Mouse (Mus musculus) intestine, postnatal 0 days (tissue): Measurements from ENCODE around the gene Thrap3. TPM values are rescaled to one million over a fixed set of nuclear protein-coding genes. Genes with fewer than 3 reads are reported as not detected.

Experiments used
- ATAC-seq: fragments of 200-750 bp; cut with Nextera tagmentation; 2 replicates; pipeline ENCODE4 v1.8.0; 2017; ENCODE audit warnings: mild to moderate bottlenecking, moderate TSS enrichment, moderate library complexity
- H3K27ac ChIP-seq: fragments of 300-500 bp; sonication (generic); 2 replicates; pipeline ENCODE4 v1.5.1; 2014; ENCODE audit warnings: mild to moderate bottlenecking, low read depth, low read length, moderate library complexity
- H3K27me3 ChIP-seq: fragments of 300-500 bp; sonication (generic); replicated peaks from 2 replicates; pipeline ENCODE4 v1.6.1; 2014; ENCODE audit warnings: low read length, mixed read lengths; ENCODE audit not compliant: control insufficient read depth, insufficient read depth
- H3K36me3 ChIP-seq: fragments of 300-500 bp; sonication (generic); 2 replicates; pipeline ENCODE4 v1.6.1; 2014; ENCODE audit warnings: mild to moderate bottlenecking, moderate library complexity; ENCODE audit not compliant: control insufficient read depth, insufficient read depth
- H3K4me1 ChIP-seq: fragments of 300-500 bp; sonication (generic); replicated peaks from 2 replicates; pipeline ENCODE4 v1.6.1; 2014; ENCODE audit warnings: antibody characterized with exemption, low read length, mixed read lengths; ENCODE audit not compliant: control insufficient read depth, insufficient read depth
- H3K4me2 ChIP-seq: fragments of 300-500 bp; sonication (generic); replicated peaks from 2 replicates; pipeline ENCODE4 v1.6.1; 2014; ENCODE audit warnings: low read depth, mild to moderate bottlenecking, moderate library complexity
- H3K4me3 ChIP-seq: fragments of 300-500 bp; sonication (generic); 2 replicates; pipeline ENCODE4 v1.5.1; 2014; ENCODE audit warnings: low read depth, low read length
- H3K9ac ChIP-seq: fragments of 300-500 bp; sonication (generic); 2 replicates; pipeline ENCODE4 v1.6.1; 2014; ENCODE audit warnings: mild to moderate bottlenecking, low read depth, low read length
- H3K9me3 ChIP-seq: fragments of 300-500 bp; sonication (generic); 2 replicates; pipeline ENCODE4 v1.6.1; 2016; ENCODE audit warnings: mixed run types; ENCODE audit not compliant: control insufficient read depth
- CTCF ChIP-seq: sonication (generic); IDR thresholded peaks from 2 replicates; pipeline ENCODE4 v1.5.1; 2016; ENCODE audit warnings: low read depth, mild to moderate bottlenecking, control low read depth, antibody characterized with exemption, moderate library complexity
- WGBS: fragments of 180-500 bp; shearing (Covaris S2); extraction: QIAGEN DNeasy Blood & Tissue Kit; methylation state at CpG from one replicate; pipeline ENCODE4 v1.1.7; 2014; 5-methylcytosine and 5-hydroxymethylcytosine counted together
- polyA plus RNA-seq: library from polyadenylated mRNA; unstranded; fragments of >200 nt; fragmentation: Nextera tagmentation; extraction: Ambion mirVana; gene quantifications from 2 replicates; pipeline ENCODE4 v1.2.1, GENCODE M21; 2015

Gene Thrap3
- polyA plus RNA-seq, 1 experiment from 2014 or later: 56.7 TPM

DNA sequence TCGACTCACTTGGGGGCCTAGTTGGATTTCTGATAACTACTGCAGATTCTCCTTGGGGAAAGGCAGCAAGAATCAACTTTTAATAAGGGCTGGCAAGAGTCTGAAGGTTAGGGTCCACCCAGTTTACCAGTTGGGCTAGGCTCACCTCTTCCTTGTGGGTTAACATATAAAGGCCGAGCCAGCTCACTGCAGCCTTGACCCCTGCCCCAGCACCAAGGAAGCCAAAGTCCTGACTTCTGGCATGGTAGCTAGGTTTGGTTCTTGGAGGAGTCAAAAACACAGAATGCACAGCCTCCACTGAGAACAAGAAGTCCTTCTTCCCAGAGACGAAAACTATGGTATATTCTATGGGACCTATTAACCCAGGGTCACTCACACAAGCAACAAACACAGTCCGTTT is 38.9 kb downstream of the Thrap3 start:
- H3K36me3 ChIP-seq: peaks cover 31% of the 10 kb centered on the region
- H3K27ac ChIP-seq: peak overlapping the region; percentile 99
- ATAC-seq: peak; percentile 34
- no peaks in the 10 kb centered on the region for H3K27me3 ChIP-seq
- no peak overlapping the region for H3K4me3 ChIP-seq
- WGBS: 40% methylated on average over 4 of the region's 4 CpGs
- H3K9ac ChIP-seq: no peak overlapping the region; the same call in 1 of the 2 replicates
- peak overlapping the region; percentile 99 for H3K4me2 ChIP-seq
- TF ChIP-seq CTCF: no peak
- no peaks in the 10 kb centered on the region for H3K9me3 ChIP-seq
- no peaks in the 10 kb centered on the region; the same call in 1 of the 2 replicates for H3K4me1 ChIP-seq

DNA sequence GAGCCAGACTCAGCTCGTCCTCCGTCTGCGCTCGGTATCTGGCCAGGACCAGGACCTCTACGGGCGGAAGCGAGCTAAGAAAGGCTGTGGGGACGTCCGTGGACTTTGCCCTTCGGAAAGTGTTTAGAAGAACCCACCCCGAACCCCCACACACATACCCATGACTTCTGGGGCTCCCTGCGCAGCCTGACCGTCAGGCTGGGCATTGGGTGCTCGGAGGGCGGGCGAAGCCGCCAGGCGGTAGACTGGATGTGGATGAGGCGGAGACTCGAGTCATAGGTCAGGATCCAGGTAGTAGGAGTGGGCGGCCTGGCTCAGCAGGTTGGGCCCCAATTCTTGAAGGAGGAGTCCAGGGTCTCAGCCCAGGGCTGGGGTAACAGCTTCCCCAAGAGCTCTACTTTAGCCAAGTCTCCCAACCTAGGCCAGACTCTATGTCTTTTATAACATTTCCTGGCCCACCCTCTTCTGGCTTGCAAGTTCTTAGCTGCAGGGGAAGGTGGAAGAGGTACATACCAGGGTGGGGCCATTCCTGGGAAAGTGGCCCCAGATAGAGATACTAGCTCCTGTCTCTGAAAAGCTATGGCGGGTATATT is 39.4 kb downstream of the Thrap3 start, which contains the start of gene Sh3d21:
TSS of gene Sh3d21 (minus strand) at position 425 of the 593 bp plus-strand sequence.
- no peak for TF ChIP-seq CTCF
- peak within 1 kb of the TSS; percentile 99 for H3K4me2 ChIP-seq

DNA sequence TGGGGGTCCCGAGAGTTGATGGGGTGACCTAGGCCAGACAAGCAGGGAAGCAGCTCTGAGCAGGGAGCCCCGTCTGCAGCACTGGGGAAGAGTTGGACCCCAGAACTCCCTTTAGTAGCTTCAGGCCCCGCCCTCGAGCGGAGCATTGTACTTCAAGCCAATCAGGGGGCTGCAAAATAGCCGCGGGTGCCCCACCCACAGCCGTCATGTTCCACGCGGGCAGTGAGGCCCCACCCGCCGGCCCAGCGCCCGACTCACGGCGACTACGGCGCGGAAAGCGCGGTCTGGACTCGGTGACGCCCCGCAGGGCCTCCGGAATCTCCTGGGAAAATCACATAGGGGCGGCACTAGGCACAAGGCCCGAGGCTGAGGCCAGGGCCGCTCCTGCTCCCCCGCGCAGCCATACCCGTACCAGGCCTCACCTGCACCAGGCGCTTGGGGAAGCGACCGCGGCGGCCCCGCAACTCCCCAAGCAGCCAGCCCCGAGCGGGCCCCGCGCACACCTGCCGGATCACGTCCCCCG is 40.0 kb downstream of the Thrap3 start:
- WGBS: under 1% methylated on average over 44 of the region's 44 CpGs
- ATAC-seq: peak; percentile 91
- no peak for TF ChIP-seq CTCF
- no peaks in the 10 kb centered on the region for H3K27me3 ChIP-seq
- H3K4me3 ChIP-seq: peak overlapping the region; percentile 69
- peak overlapping the region; percentile 99 for H3K4me2 ChIP-seq
- H3K27ac ChIP-seq: peak overlapping the region; percentile 99
- peaks cover 22% of the 10 kb centered on the region for H3K36me3 ChIP-seq
- peak overlapping the region; percentile 87 for H3K9ac ChIP-seq
- no peaks in the 10 kb centered on the region; the same call in 1 of the 2 replicates for H3K4me1 ChIP-seq
- no peaks in the 10 kb centered on the region for H3K9me3 ChIP-seq

More for the DNA sequence above, 39.4 kb downstream of the Thrap3 start, which contains the start of gene Sh3d21:
- Histone ChIP-seq H3K4me3 (peak within 1 kb of the TSS; percentile 69), H3K27ac (peak within 1 kb of the TSS; percentile 99), H3K4me1 (no peaks in the 10 kb centered on the region; the same call in 1 of the 2 replicates), H3K9me3 (no peaks in the 10 kb centered on the region), H3K36me3 (peaks cover 27% of the 10 kb centered on the region), H3K27me3 (no peaks in the 10 kb centered on the region), H3K9ac (peak within 1 kb of the TSS; percentile 87)
- peak; percentile 62 for ATAC-seq
- 5% methylated on average over 22 of the region's 22 CpGs for WGBS

DNA sequence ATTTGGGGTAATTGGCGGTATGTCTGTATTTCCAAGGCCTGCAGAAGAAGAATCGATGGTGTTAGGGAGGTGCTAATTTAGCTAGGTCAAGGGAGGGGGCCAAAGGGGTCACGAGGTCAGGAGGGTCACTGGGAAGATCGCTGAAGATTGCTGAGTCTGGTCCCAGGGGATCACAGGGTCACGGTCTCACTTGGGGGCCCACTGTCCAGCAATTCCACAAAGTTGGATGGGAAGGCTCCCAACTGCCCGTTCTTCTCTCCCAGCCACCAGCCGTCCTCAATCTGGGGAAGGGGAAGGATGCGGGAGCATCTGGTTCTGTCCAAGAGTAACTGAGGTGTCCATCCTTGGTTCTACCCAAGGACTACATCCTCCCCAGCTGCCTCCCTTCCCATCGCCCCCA is 40.6 kb downstream of the Thrap3 start:
- H3K9me3 ChIP-seq: no peaks in the 10 kb centered on the region
- 70% methylated on average over 8 of the region's 9 CpGs for WGBS
- TF ChIP-seq CTCF: no peak
- H3K4me3 ChIP-seq: peak overlapping the region; percentile 69
- peak overlapping the region; percentile 99 for H3K4me2 ChIP-seq
- H3K9ac ChIP-seq: no peak overlapping the region
- peaks cover 17% of the 10 kb centered on the region for H3K36me3 ChIP-seq
- H3K4me1 ChIP-seq: no peaks in the 10 kb centered on the region; the same call in 1 of the 2 replicates
- no peak for ATAC-seq
- no peak overlapping the region for H3K27ac ChIP-seq
- no peaks in the 10 kb centered on the region for H3K27me3 ChIP-seq

DNA sequence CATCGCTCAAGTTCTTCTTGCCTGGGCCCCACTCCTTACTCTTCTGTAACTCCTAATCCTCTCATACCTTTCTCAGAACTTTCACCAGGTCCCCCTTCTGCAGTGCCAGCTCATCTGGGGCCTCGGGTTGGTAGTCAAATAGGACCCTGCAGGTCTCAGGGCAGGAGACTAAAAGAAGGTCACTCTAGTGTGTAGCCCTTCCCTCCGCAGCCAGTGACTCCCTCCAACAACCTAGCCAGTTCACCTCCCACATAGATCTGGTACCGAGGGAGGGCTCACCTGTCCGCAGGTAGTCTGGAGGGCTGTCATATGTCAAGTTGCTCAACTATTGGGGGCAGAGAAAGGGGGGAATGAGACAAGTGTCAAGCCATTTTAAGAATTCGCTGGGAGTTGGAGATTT is 41.1 kb downstream of the Thrap3 start:
- no peak for TF ChIP-seq CTCF
- Histone ChIP-seq H3K36me3 (peaks cover 12% of the 10 kb centered on the region), H3K9me3 (no peaks in the 10 kb centered on the region), H3K4me2 (no peak overlapping the region), H3K4me1 (no peaks in the 10 kb centered on the region; the same call in 1 of the 2 replicates), H3K9ac (no peak overlapping the region), H3K4me3 (no peak overlapping the region), H3K27me3 (no peaks in the 10 kb centered on the region), H3K27ac (no peak overlapping the region)
- WGBS: 90% methylated on average over 6 of the region's 6 CpGs
- ATAC-seq: no peak

DNA sequence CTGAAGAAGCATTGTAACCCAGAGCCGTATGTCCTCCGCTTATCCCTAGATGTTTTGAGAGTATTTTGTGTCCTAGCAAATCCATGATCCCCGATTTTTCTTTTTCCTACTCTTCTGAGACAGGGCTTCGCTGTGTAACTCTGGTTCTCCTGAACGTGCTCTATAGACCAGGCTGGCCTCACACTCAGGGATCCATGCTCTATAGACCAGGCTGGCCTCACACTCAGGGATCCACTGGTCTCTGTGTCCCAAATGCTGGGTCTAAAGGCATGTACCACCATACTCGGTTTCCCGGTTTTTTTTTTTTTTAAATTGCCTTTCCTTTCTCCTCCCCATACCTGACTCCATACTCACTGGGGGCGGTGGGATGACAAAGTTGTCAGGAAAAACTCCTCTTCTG is 41.6 kb downstream of the Thrap3 start:
- H3K27ac ChIP-seq: no peak overlapping the region
- H3K36me3 ChIP-seq: peaks cover 7% of the 10 kb centered on the region; the same call in 1 of the 2 replicates
- TF ChIP-seq CTCF: no peak
- H3K9me3 ChIP-seq: no peaks in the 10 kb centered on the region
- 0 out of 2 replicates have a peak, but pooled peaks cover 2% of the 10 kb centered on the region for H3K4me1 ChIP-seq
- ATAC-seq: no peak
- H3K4me3 ChIP-seq: no peak overlapping the region
- no peaks in the 10 kb centered on the region for H3K27me3 ChIP-seq
- no peak overlapping the region for H3K4me2 ChIP-seq
- WGBS: 94% methylated on average over 8 of the region's 8 CpGs
- no peak overlapping the region for H3K9ac ChIP-seq
